Mouse (Mus musculus) erythroid progenitor cell, adult 5-6 weeks (primary cell): ENCODE measurements around the gene Ppp1r8. TPM values are rescaled to one million over a fixed set of nuclear protein-coding genes. Genes with fewer than 3 reads are reported as not detected.

Experiments used
- ATAC-seq: replicated peaks from 2 replicates; pipeline ENCODE4 v1.8.0; 2016; ENCODE audit warnings: moderate number of reproducible peaks, mild to moderate bottlenecking, moderate TSS enrichment, inconsistent platforms; ENCODE audit not compliant: poor library complexity, low FRiP score, severe bottlenecking
- total RNA-seq, 2 experiments: library from RNA; stranded (forward) in 1 of 2; stranded (reverse) in 1 of 2; fragments of 150-400 nt in 1 of 2; fragments of 186-747, 209-891 nt in 1 of 2; gene quantifications; 2 replicates each; pipeline versions ENCODE4 v1.2.3 to v1.2.4; 2015 to 2017; ENCODE audit warnings: low replicate concordance in 2 of 2

Gene Ppp1r8
- total RNA-seq, 2 experiments from 2014 or later = 19.3 to 36.2 TPM

GRCm38 (mm10) chr4:132789731-132790130 lies 53.2 kb downstream of the Ppp1r8 start:
- ATAC-seq = no peak

- no peak for ATAC-seq
These were observed 57.7 kb downstream of the Ppp1r8 start for GRCm38 (mm10) chr4:132785228-132785627.

- no peak for ATAC-seq
These were observed 59.2 kb downstream of the Ppp1r8 start for GRCm38 (mm10) chr4:132783732-132784131.

- 0 out of 2 replicates have a peak, but pooled peaks have one; percentile 9 for ATAC-seq
These were observed 62.7 kb downstream of the Ppp1r8 start for GRCm38 (mm10) chr4:132780288-132780687.

- ATAC-seq = no peak
These were observed 64.3 kb downstream of the Ppp1r8 start for GRCm38 (mm10) chr4:132778562-132779201.

Other genes starting within 250 kb of the Ppp1r8 start
- gene Eya3, start 204.2 kb downstream of the Ppp1r8 start, total RNA-seq (2015; ENCODE audit: low replicate concordance) = 34.2 and 43.6 TPM in 2 replicates
- 15.0 and 28.9 TPM in 2 replicates for gene Eya3, start 204.2 kb downstream of the Ppp1r8 start, total RNA-seq (2017; ENCODE audit: low replicate concordance)
- gene Xkr8, start 110.6 kb downstream of the Ppp1r8 start, total RNA-seq (2015; ENCODE audit: low replicate concordance) = 0.42 TPM in 1 of 2 replicates, not detected in the other
- gene Xkr8, start 110.6 kb downstream of the Ppp1r8 start, total RNA-seq (2017; ENCODE audit: low replicate concordance) = 0.08 and 0.64 TPM in 2 replicates
- gene Smpdl3b, start 85.9 kb downstream of the Ppp1r8 start, total RNA-seq (2015; ENCODE audit: low replicate concordance) = 2.5 TPM in 1 of 2 replicates, not detected in the other
- not detected in 2 replicates for gene Smpdl3b, start 85.9 kb downstream of the Ppp1r8 start, total RNA-seq (2017; ENCODE audit: low replicate concordance)
- 32.7 and 54.4 TPM in 2 replicates for gene Rpa2, start 74.8 kb downstream of the Ppp1r8 start, total RNA-seq (2015; ENCODE audit: low replicate concordance)
- gene Rpa2, start 74.8 kb downstream of the Ppp1r8 start, total RNA-seq (2017; ENCODE audit: low replicate concordance) = 28.4 and 51.9 TPM in 2 replicates
- gene Themis2, start 46.8 kb downstream of the Ppp1r8 start, total RNA-seq (2015; ENCODE audit: low replicate concordance) = 5.4 and 12.6 TPM in 2 replicates
- 5.4 and 7.5 TPM in 2 replicates for gene Themis2, start 46.8 kb downstream of the Ppp1r8 start, total RNA-seq (2017; ENCODE audit: low replicate concordance)
- 44.3 and 52.0 TPM in 2 replicates for gene Stx12, start 41.3 kb upstream of the Ppp1r8 start, total RNA-seq (2015; ENCODE audit: low replicate concordance)
- 44.1 and 55.1 TPM in 2 replicates for gene Stx12, start 41.3 kb upstream of the Ppp1r8 start, total RNA-seq (2017; ENCODE audit: low replicate concordance)
- gene Fam76a, start 79.4 kb upstream of the Ppp1r8 start, total RNA-seq (2015; ENCODE audit: low replicate concordance) = 30.6 and 35.0 TPM in 2 replicates
- 41.3 and 67.4 TPM in 2 replicates for gene Fam76a, start 79.4 kb upstream of the Ppp1r8 start, total RNA-seq (2017; ENCODE audit: low replicate concordance)
- 8.4 and 12.6 TPM in 2 replicates for gene Fgr, start 130.9 kb upstream of the Ppp1r8 start, total RNA-seq (2015; ENCODE audit: low replicate concordance)
- gene Fgr, start 130.9 kb upstream of the Ppp1r8 start, total RNA-seq (2017; ENCODE audit: low replicate concordance) = 7.8 and 9.7 TPM in 2 replicates
- gene Ahdc1, start 168.1 kb upstream of the Ppp1r8 start, total RNA-seq (2015; ENCODE audit: low replicate concordance) = 2.9 TPM in 2 replicates
- 0.26 TPM in 1 of 2 replicates, not detected in the other for gene Ahdc1, start 168.1 kb upstream of the Ppp1r8 start, total RNA-seq (2017; ENCODE audit: low replicate concordance)